Mouse (Mus musculus) E14TG2a.4 (cell line): ENCODE data around the gene Zfp850.
"Not testable (repeated sequence)": the region's sequence is repeated elsewhere in the genome, so short reads cannot be mapped to it uniquely, and the experiment has no call there.

Source experiments
- H3K27me3 ChIP-seq: 2 replicates; pipeline ENCODE4 v1.6.1; 2014; ENCODE audit warnings: low read length, control low read depth; ENCODE audit not compliant: insufficient read depth
- H3K36me3 ChIP-seq: 2 replicates; pipeline ENCODE4 v1.6.1; 2014; ENCODE audit warnings: low read length, control low read depth; ENCODE audit not compliant: insufficient read depth
- H3K4me1 ChIP-seq: replicated peaks from 2 replicates; pipeline ENCODE4 v1.6.1; 2014; ENCODE audit warnings: low read depth, low read length, control low read depth
- H3K4me3 ChIP-seq: replicated peaks from 2 replicates; pipeline ENCODE4 v1.5.1; 2014; ENCODE audit warnings: mild to moderate bottlenecking, low read length
- H3K9me3 ChIP-seq: 2 replicates; pipeline ENCODE4 v1.6.1; 2014; ENCODE audit warnings: low read length, control low read depth
- CTCF ChIP-seq: conservative IDR thresholded peaks from 2 replicates; pipeline ENCODE4 v1.5.1; 2014; ENCODE audit warnings: low read length
- NANOG ChIP-seq: IDR thresholded peaks from 2 replicates; pipeline ENCODE4 v1.6.1; 2014; ENCODE audit warnings: borderline replicate concordance, low read length, mixed read lengths
- POU5F1 ChIP-seq: IDR thresholded peaks from 2 replicates; pipeline ENCODE4 v1.6.1; 2014; ENCODE audit warnings: low read length, borderline replicate concordance

Zfp850 gene

GRCm38 (mm10) chr7:27982197-27982596 lies 31.7 kb downstream of the Zfp850 start:
- peaks cover 8% of the 10 kb centered on the region for H3K9me3 ChIP-seq
- H3K36me3 ChIP-seq = peaks cover 14% of the 10 kb centered on the region
- H3K27me3 ChIP-seq = no peaks in the 10 kb centered on the region
- no peak overlapping the region for H3K4me3 ChIP-seq
- TF ChIP-seq CTCF (no peak), POU5F1 (no peak), NANOG (no peak)
- H3K4me1 ChIP-seq = peaks cover 27% of the 10 kb centered on the region

- peaks cover 11% of the 10 kb centered on the region for H3K36me3 ChIP-seq
- H3K4me1 ChIP-seq = peaks cover 27% of the 10 kb centered on the region
- no peaks in the 10 kb centered on the region for H3K9me3 ChIP-seq
- peak within 1 kb of the TSS; percentile 97 for H3K4me3 ChIP-seq
- H3K27me3 ChIP-seq = no peaks in the 10 kb centered on the region
- TF ChIP-seq NANOG = no peak
- TF ChIP-seq POU5F1 = no peak
- TF ChIP-seq CTCF = no peak
These were observed 35.0 kb downstream of the Zfp850 start, which contains the start of gene Zfp780b for GRCm38 (mm10) chr7:27978683-27979528. TSS of gene Zfp780b (minus strand) at chr7:27979171.

GRCm38 (mm10) chr7:27949451-27949850 lies 64.5 kb downstream of the Zfp850 start:
- H3K9me3 ChIP-seq, H3K4me1 ChIP-seq, H3K27me3 ChIP-seq, H3K36me3 ChIP-seq, H3K4me3 ChIP-seq: not testable (repeated sequence)

- H3K4me1 ChIP-seq, H3K36me3 ChIP-seq: not testable (repeated sequence)
These were observed 72.0 kb downstream of the Zfp850 start for GRCm38 (mm10) chr7:27941869-27942268.

More at GRCm38 (mm10) chr7:27941869-27942268, 72.0 kb downstream of the Zfp850 start:
- H3K9me3 ChIP-seq, H3K27me3 ChIP-seq, H3K4me3 ChIP-seq: not testable (repeated sequence)
